24 mouse cellular contexts compared by ENCODE assay signal in the genomic region with DNA sequence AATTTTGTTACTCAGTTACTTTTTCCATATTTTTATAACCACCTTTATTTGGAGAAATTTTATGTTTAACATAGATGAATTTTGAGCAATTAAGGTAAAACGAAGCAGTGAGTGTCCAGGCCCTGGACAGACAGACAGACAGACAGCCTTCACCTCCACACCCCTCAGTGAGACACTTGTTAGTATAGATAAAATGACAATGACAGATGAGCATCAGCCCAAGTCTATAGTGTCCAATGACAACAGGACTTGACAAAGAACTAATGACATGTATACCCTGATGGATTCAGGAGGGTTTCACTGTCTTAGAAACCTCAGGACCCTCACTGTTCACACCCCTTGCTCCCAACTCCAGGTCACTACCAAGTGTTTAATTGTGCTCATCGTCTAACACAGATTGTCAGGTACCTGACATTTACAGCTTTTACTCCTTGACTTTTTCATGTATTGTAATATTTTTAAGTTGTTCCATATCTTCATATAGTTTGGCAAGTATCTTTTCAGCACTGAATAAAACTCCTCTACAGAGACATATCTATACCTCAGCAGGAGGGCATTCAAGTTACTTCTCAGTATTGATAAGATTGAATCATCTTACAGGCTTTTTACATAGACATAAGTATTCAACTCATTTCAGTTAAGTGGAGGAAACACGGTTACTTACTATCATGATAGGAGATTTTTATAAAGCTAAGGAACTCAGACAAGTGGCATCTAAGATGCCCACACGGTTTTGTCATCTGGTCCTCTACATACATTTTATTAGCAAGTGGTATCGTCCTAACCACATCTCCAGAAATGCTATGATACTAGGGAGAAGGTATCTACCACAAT. TPM values are rescaled to one million over a fixed set of nuclear protein-coding genes. Genes with fewer than 3 reads are reported as not detected.
"Had no signal": no experiment of that assay in that cellular context is flagged by ENCODE, and none has a peak within 500 bp of the region (broad histone marks: within the 10 kb centered on the region; RNA-seq: fewer than 3 reads in every experiment).

No protein-coding gene starts in this region.

- H3K27ac ChIP-seq: kidney, embryonic 15.5 days; limb, embryonic 13.5 days; midbrain, embryonic 12.5 days; neural tube, embryonic 15.5 days had no signal

- DNase-seq: kidney, postnatal 14 days; left cerebral cortex, postnatal 4 days; lung, adult 2 months; lung, postnatal 36 days; right cerebral cortex, adult 18-20 months; right cerebral cortex, postnatal 4 days; spleen, adult 18-20 months; thymus, adult 18-20 months; thymus, postnatal 14 days had no signal

- H3K4me2 ChIP-seq: kidney, embryonic 15.5 days; limb, embryonic 13.5 days; midbrain, embryonic 12.5 days; neural tube, embryonic 15.5 days had no signal

- H3K4me3 ChIP-seq: kidney, embryonic 15.5 days; limb, embryonic 13.5 days; midbrain, embryonic 12.5 days; myocyte; neural tube, embryonic 15.5 days had no signal

- H3K9ac ChIP-seq: kidney, embryonic 15.5 days; limb, embryonic 13.5 days; midbrain, embryonic 12.5 days; neural tube, embryonic 15.5 days had no signal

- H3K27me3 ChIP-seq: kidney, embryonic 15.5 days; limb, embryonic 13.5 days; midbrain, embryonic 12.5 days; neural tube, embryonic 15.5 days had no signal

- H3K9me3 ChIP-seq: kidney, embryonic 15.5 days; limb, embryonic 13.5 days; midbrain, embryonic 12.5 days; neural tube, embryonic 15.5 days had no signal

- ATAC-seq: intestine, embryonic 16.5 days; lung, postnatal 0 days; midbrain, embryonic 16.5 days had no signal

- H3K36me3 ChIP-seq: kidney, embryonic 15.5 days; midbrain, embryonic 12.5 days; neural tube, embryonic 15.5 days had no signal

- H3K4me1 ChIP-seq: kidney, embryonic 15.5 days; limb, embryonic 13.5 days; midbrain, embryonic 12.5 days; neural tube, embryonic 15.5 days had no signal

RNA-seq across cellular contexts. Expression of a gene that starts 59.8 kb away (rescaled TPM):
- total RNA-seq: layer of hippocampus, adult 8-10 months; left cerebral cortex, postnatal 4 days; megakaryocyte, adult 5-6 weeks had no signal
- polyA plus RNA-seq: intestine, embryonic 16.5 days; kidney, adult 2 months; kidney, embryonic 15.5 days; large intestine, adult 2 months; limb, embryonic 13.5 days; lung, adult 2 months; midbrain, embryonic 12.5 days; midbrain, embryonic 16.5 days; myocyte; neural tube, embryonic 11.5 days; neural tube, embryonic 15.5 days; stomach, embryonic 14.5 days; urinary bladder, adult 2 months had no signal
